ENCODE assay signal across 10 mouse cellular contexts in the genomic region with DNA sequence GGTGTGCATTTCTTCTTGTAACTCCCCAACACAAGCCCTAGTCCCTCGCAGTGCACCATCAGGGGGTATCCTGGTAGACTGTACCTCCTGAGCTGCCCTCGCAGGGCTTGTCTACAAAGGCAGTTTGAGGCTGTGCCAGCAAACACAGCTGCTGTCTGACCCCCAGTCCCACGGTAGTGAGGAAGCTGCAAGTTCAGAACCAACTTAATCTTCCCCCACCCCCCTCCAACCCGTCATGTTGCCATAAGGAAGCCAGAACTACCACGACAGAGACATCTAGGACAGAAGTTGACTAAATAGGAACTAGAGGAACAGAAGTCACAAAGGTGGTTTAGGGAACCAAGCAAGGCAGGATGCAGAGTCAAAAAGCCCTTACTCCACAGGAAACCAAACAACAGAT. TPM values are rescaled to one million over a fixed set of nuclear protein-coding genes. Genes with fewer than 3 reads are reported as not detected.
DNase-seq lines count a peak whose midpoint lies in the region; ATAC-seq and TF ChIP-seq lines count a peak whose summit lies in the region.
"Had no signal": no experiment of that assay in that cellular context is flagged by ENCODE, and none has a peak within 500 bp of the region (broad histone marks: within the 10 kb centered on the region; RNA-seq: fewer than 3 reads in every experiment).

No protein-coding gene starts in this region.

- no peak for TF ChIP-seq RAD21 in MEL (IDR thresholded peaks at IDR 0.05; ENCODE audit: low read depth, low read length)

- no peaks in the 10 kb centered on the region for H3K79me2 ChIP-seq in MEL (ENCODE audit: control insufficient read depth, insufficient read depth, low read length, poor library complexity)

- DNase-seq in MEL (ENCODE audit: low read depth, low spot score), result peak; percentile 26
- no peak for DNase-seq in liver, embryonic 11.5 days (ENCODE audit: low spot score)
- DNase-seq in cerebellum, adult 9-11 months, result no peak
- no peak for DNase-seq in cerebellum, adult 2 months

- peaks cover 9% of the 10 kb centered on the region; the same call in 1 of the 2 replicates for H3K36me3 ChIP-seq in forebrain, embryonic 13.5 days (ENCODE audit: poor library complexity, severe bottlenecking)
- H3K36me3 ChIP-seq in forebrain, embryonic 15.5 days, result no peaks in the 10 kb centered on the region
- H3K36me3 ChIP-seq in MEL (ENCODE audit: control insufficient read depth in 1 of 2, insufficient read depth in 2 of 2, low read length in 2 of 2), result peaks cover 0 to 4% of the 10 kb centered on the region in 2 experiments; a peak in 2 of 4 replicates
- no peaks in the 10 kb centered on the region for H3K36me3 ChIP-seq in heart, embryonic 16.5 days (ENCODE audit: control insufficient read depth, insufficient read depth)
- no peaks in the 10 kb centered on the region for H3K36me3 ChIP-seq in liver, embryonic 11.5 days (ENCODE audit: control insufficient read depth, insufficient read depth, low read length)

- peak overlapping the region; percentile 44; the same call in 1 of the 2 replicates for H3K27ac ChIP-seq in forebrain, embryonic 13.5 days
- no peak overlapping the region for H3K27ac ChIP-seq in forebrain, embryonic 15.5 days (replicated peaks)
- H3K27ac ChIP-seq in MEL (ENCODE audit: control insufficient read depth, low read depth, low read length), result no peak overlapping the region
- peak overlapping the region; percentile 96 for H3K27ac ChIP-seq in heart, embryonic 16.5 days (ENCODE audit: low read length)
- H3K27ac ChIP-seq in liver, embryonic 11.5 days (ENCODE audit: low read depth, low read length), result peak overlapping the region; percentile 68
- H3K27ac ChIP-seq in cerebellum, adult 2 months (ENCODE audit: insufficient read depth, low read length), result no peak overlapping the region

- H3K27me3 ChIP-seq in forebrain, embryonic 13.5 days, result no peaks in the 10 kb centered on the region
- H3K27me3 ChIP-seq in forebrain, embryonic 15.5 days, result no peaks in the 10 kb centered on the region
- no peaks in the 10 kb centered on the region for H3K27me3 ChIP-seq in MEL (ENCODE audit: control insufficient read depth in 1 of 2, insufficient read depth in 2 of 2, low read length in 2 of 2)
- no peaks in the 10 kb centered on the region for H3K27me3 ChIP-seq in heart, embryonic 16.5 days (ENCODE audit: control insufficient read depth, insufficient read depth, low read length)
- no peaks in the 10 kb centered on the region for H3K27me3 ChIP-seq in liver, embryonic 11.5 days (replicated peaks; ENCODE audit: control insufficient read depth, insufficient read depth, low read length)
- H3K27me3 ChIP-seq in cerebellum, adult 2 months (ENCODE audit: control insufficient read depth, insufficient read depth, low read length), result no peaks in the 10 kb centered on the region
- H3K27me3 ChIP-seq: CH12.LX had no signal

- 0 out of 2 replicates have a peak, but pooled peaks cover 4% of the 10 kb centered on the region for H3K9me3 ChIP-seq in forebrain, embryonic 13.5 days (replicated peaks)
- no peaks in the 10 kb centered on the region for H3K9me3 ChIP-seq in forebrain, embryonic 15.5 days
- no peaks in the 10 kb centered on the region for H3K9me3 ChIP-seq in MEL (replicated peaks; ENCODE audit: insufficient read depth, low read length)
- peaks cover 7% of the 10 kb centered on the region for H3K9me3 ChIP-seq in heart, embryonic 16.5 days (replicated peaks; ENCODE audit: control insufficient read depth, low read length)
- no peaks in the 10 kb centered on the region for H3K9me3 ChIP-seq in liver, embryonic 11.5 days (ENCODE audit: control insufficient read depth, low read length)

- TF ChIP-seq CTCF in MEL (IDR thresholded peaks at IDR 0.05 in 2 of 3, conservative IDR thresholded peaks at IDR 0.05 in 1 of 3; ENCODE audit: control insufficient read depth in 1 of 3, insufficient read depth in 1 of 3, low read depth in 2 of 3, low read length in 3 of 3, poor library complexity in 1 of 3, severe bottlenecking in 1 of 3), result no peak
- TF ChIP-seq CTCF in cerebellum, adult 2 months (IDR thresholded peaks at IDR 0.05; ENCODE audit: borderline replicate concordance, insufficient read depth, low read depth, low read length), result no peak

- H3K4me1 ChIP-seq in forebrain, embryonic 13.5 days, result peaks cover 40% of the 10 kb centered on the region
- H3K4me1 ChIP-seq in forebrain, embryonic 15.5 days, result peaks cover 36% of the 10 kb centered on the region
- peaks cover 0 to 12% of the 10 kb centered on the region in 2 experiments; a peak in 3 of 4 replicates for H3K4me1 ChIP-seq in MEL (ENCODE audit: control insufficient read depth in 1 of 2, insufficient read depth in 2 of 2, low read length in 2 of 2)
- H3K4me1 ChIP-seq in heart, embryonic 16.5 days (ENCODE audit: control insufficient read depth, insufficient read depth, low read length), result peaks cover 60% of the 10 kb centered on the region
- H3K4me1 ChIP-seq in liver, embryonic 11.5 days (replicated peaks; ENCODE audit: control insufficient read depth, insufficient read depth, low read length), result peaks cover 37% of the 10 kb centered on the region
- H3K4me1 ChIP-seq in cerebellum, adult 2 months (ENCODE audit: control insufficient read depth, insufficient read depth, low read length), result peaks cover 11% of the 10 kb centered on the region

- no peak overlapping the region for H3K9ac ChIP-seq in forebrain, embryonic 13.5 days
- no peak overlapping the region for H3K9ac ChIP-seq in forebrain, embryonic 15.5 days (replicated peaks)
- no peak overlapping the region for H3K9ac ChIP-seq in MEL (ENCODE audit: control insufficient read depth, low read depth, low read length, poor library complexity, severe bottlenecking)
- peak overlapping the region; percentile 57 for H3K9ac ChIP-seq in heart, embryonic 16.5 days (ENCODE audit: low read length)
- no peak overlapping the region for H3K9ac ChIP-seq in liver, embryonic 11.5 days (ENCODE audit: low read depth, low read length)

- H3K4me3 ChIP-seq in forebrain, embryonic 13.5 days, result no peak overlapping the region
- H3K4me3 ChIP-seq in forebrain, embryonic 15.5 days, result no peak overlapping the region
- no peak overlapping the region for H3K4me3 ChIP-seq in MEL (ENCODE audit: control insufficient read depth in 1 of 2, insufficient read depth in 1 of 2, low read depth in 2 of 2, low read length in 2 of 2)
- no peak overlapping the region for H3K4me3 ChIP-seq in heart, embryonic 16.5 days (ENCODE audit: low read length)
- no peak overlapping the region for H3K4me3 ChIP-seq in liver, embryonic 11.5 days (ENCODE audit: low read depth, low read length)
- no peak overlapping the region for H3K4me3 ChIP-seq in cerebellum, adult 2 months (replicated peaks; ENCODE audit: insufficient read depth, low read depth, low read length)
- H3K4me3 ChIP-seq: erythroblast, embryonic 14.5 days had no signal

- H3K4me2 ChIP-seq in forebrain, embryonic 13.5 days, result no peak overlapping the region
- H3K4me2 ChIP-seq in forebrain, embryonic 15.5 days (replicated peaks), result no peak overlapping the region
- H3K4me2 ChIP-seq in heart, embryonic 16.5 days (ENCODE audit: low read depth, low read length), result peak overlapping the region; percentile 51
- H3K4me2 ChIP-seq in liver, embryonic 11.5 days, result no peak overlapping the region; the same call in 1 of the 2 replicates

- no peak for TF ChIP-seq POLR2A in MEL (IDR thresholded peaks at IDR 0.05; ENCODE audit: control insufficient read depth in 1 of 2, insufficient read depth in 1 of 2, low read depth in 1 of 2, low read length in 2 of 2, poor library complexity in 1 of 2)
- no peak for TF ChIP-seq POLR2A in cerebellum, adult 2 months (IDR thresholded peaks at IDR 0.05; ENCODE audit: borderline replicate concordance, insufficient read depth, low read length)

- no peak for TF ChIP-seq EP300 in MEL (IDR thresholded peaks at IDR 0.05; ENCODE audit: low read depth in 1 of 2, low read length in 2 of 2)

- WGBS in forebrain, embryonic 13.5 days, result 37% methylated on average over 5 of the region's 5 CpGs
- 44% methylated on average over 5 of the region's 5 CpGs for WGBS in forebrain, embryonic 15.5 days
- 15% methylated on average over 5 of the region's 5 CpGs for WGBS in heart, embryonic 16.5 days
- 21% methylated on average over 5 of the region's 5 CpGs for WGBS in liver, embryonic 11.5 days
- 58% methylated on average over 5 of the region's 5 CpGs for WGBS in cerebellum, adult 2 months

- ATAC-seq in forebrain, embryonic 13.5 days, result no peak
- ATAC-seq in forebrain, embryonic 15.5 days (replicated peaks), result no peak
- ATAC-seq in heart, embryonic 16.5 days (replicated peaks; ENCODE audit: extremely low read depth, insufficient read depth, low FRiP score), result no peak
- no peak for ATAC-seq in liver, embryonic 11.5 days (replicated peaks; ENCODE audit: low FRiP score)
- ATAC-seq in frontal cortex, adult (ENCODE audit: low TSS enrichment), result no peak

TF ChIP-seq in MEL, 35 proteins besides CTCF, POLR2A, EP300 and RAD21:
- TF ChIP-seq MAX (IDR thresholded peaks at IDR 0.05; ENCODE audit: low read length) (no peak), MAZ (IDR thresholded peaks at IDR 0.05; ENCODE audit: low read depth, low read length) (no peak), KAT2A (conservative IDR thresholded peaks at IDR 0.05; ENCODE audit: low read depth, low read length) (no peak)

RNA-seq across cellular contexts. Expression of a gene that starts 28.9 kb away (rescaled TPM):
- 9.3 and 9.9 TPM in 2 replicates for polyA plus RNA-seq in forebrain, embryonic 13.5 days (2015; fragmentation: Nextera tagmentation; extraction: Ambion mirVana)
- polyA plus RNA-seq in forebrain, embryonic 15.5 days (2015; fragmentation: Nextera tagmentation; extraction: Ambion mirVana), result 8.8 and 8.9 TPM in 2 replicates
- total RNA-seq in MEL (2012; rRNA removed), result 7.8 and 8.8 TPM in 2 replicates
- polyA plus RNA-seq in MEL (2012; ENCODE audit: insufficient read depth in 1 of 2, insufficient read length in 2 of 2, low read depth in 1 of 2, low replicate concordance in 2 of 2, missing spikeins in 1 of 2), result 10 to 100 TPM in 1 of 2 experiments, not detected in 1; 27.0 TPM
- polyA plus RNA-seq in heart, embryonic 16.5 days (2015; fragmentation: Nextera tagmentation; extraction: Ambion mirVana), result 31.0 and 33.1 TPM in 2 replicates
- polyA plus RNA-seq in liver, embryonic 11.5 days (2014; fragmentation: Nextera tagmentation; extraction: Ambion mirVana), result 27.9 and 28.3 TPM in 2 replicates
- 30.0 and 35.4 TPM in 2 replicates for polyA plus RNA-seq in cerebellum, adult 2 months (2012; rRNA removed)

Comparison
In these comparisons a context has a peak if more than half of its experiments do, and no peak if none do; other contexts are left out.
1. H3K27ac ChIP-seq: peak in forebrain, embryonic 13.5 days (single experiment), heart, embryonic 16.5 days (single experiment) and liver, embryonic 11.5 days (single experiment); none in forebrain, embryonic 15.5 days (single experiment), MEL (single experiment) and cerebellum, adult 2 months (single experiment).